Mouse (Mus musculus): ENCODE measurements around the gene Tsku.
A peak's percentile ranks its signal among the peaks of the same experiment; 100 is the strongest.

Gene Tsku

DNA sequence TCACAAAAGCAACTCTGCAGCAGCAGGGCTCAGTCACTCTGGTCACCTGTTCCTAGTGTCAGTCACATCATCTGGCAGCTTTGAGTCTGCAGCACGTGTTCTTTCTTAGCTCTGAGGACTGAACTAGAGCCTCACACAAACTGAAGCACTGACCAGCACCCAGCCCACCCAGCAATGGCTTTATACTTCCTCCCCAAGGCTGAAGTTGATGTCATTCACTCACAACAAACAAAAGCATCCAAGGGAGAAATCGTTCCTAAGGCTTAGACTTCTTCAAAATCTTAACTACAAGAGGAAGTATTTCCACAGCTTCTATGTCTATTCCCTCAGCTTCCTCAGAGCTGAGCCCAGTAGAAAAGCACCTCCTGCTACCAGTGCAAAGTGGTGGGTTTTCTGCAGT, 32.8 kb downstream of the Tsku start:
- DNase-seq (ENCODE audit: low read depth) = no peak

- no peak for DNase-seq (ENCODE audit: low read depth)
Measured at GRCm38 (mm10) chr7:98326051-98326450, 35.1 kb downstream of the Tsku start.

DNA sequence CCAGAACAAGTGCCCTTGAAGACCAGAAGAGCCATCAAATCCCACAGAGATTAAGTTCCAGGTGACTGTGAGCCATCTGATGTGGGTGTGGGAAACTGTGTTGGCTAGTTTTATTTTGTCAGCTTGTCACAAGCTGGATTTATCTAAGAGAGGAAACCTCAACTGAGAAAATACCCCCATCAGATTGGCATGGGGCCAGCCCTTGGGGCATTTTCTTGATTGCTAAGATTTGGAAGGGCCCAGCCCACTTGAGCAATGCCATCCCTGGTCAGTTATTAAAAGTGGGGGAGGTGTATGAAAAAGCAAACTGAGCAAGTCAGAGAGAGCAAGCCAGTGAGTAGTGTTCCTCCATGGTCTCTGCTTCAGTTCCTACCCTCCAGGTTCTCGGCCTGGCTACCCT, 36.9 kb downstream of the Tsku start:
- DNase-seq (ENCODE audit: low read depth) = peak; percentile 55

DNA sequence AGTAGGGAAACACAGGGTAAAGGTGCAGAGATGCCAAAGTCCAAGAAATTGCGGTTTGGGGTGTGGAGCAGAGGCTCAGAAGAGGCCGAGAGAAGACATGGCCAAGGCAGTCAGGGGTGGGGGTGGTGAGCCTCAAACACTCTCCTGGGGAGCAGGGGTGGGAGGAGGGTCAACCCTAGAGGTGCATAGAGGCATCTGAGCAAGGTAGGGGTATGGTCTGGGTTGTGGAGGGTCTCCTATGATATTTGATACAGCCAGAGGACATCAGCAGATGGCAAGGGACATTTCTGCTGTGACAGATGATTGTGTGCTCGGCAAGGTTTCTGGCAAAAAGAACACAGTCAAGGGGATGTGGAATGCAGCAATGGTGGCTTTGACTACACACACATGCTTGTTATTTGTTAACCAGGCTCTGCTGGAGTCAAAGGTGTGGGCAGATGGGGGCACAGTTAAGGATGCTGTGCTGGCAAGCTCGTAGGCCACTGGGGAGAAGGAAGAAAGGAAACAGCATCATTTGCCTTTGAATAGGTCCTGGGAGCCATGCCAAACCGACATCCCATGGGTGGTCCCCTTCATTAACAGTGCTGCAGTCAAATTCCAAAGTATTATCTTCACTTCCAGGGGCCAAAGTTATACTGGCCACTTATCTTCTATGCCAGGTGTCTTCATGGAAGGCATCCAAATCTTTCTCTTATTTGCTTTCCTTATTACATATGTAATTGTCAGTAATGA, 37.7 kb downstream of the Tsku start:
- peak; percentile 54 for DNase-seq (ENCODE audit: low read depth)

- no peak for DNase-seq (ENCODE audit: low read depth)
Measured at GRCm38 (mm10) chr7:98322415-98322814, 38.7 kb downstream of the Tsku start.

GRCm38 (mm10) chr7:98321083-98321482, 40.0 kb downstream of the Tsku start, which contains the start of gene Acer3:
Acer3 (minus strand) TSS chr7:98321208.
- no peak for DNase-seq (ENCODE audit: low read depth)

DNA sequence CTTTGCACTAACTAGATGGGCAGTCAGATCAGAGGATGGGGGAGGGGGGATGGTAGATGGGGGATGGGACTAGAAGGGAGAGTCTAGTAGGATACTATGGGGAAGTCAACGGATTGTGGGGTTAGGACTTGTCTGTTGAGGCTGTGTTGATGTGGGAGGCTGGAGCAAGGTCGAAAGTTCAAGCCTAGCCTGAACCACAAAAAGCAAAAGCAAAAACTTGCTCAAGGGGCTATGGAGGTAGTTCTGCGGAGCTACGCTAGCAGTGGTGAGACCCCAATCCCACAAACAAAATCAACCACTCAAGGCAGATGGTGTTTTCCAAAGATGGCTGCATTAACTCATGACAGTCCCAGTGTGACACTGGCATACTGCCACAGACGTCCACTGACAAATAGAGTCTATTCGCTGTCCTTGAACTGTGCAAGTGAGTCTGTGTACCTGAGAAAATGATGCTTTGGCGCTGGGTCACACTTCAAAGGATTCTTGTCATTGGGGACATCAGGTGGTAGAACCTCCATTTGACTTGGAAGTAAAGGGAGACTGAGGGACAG, 41.0 kb downstream of the Tsku start:
- no peak for DNase-seq (ENCODE audit: low read depth)

DNA sequence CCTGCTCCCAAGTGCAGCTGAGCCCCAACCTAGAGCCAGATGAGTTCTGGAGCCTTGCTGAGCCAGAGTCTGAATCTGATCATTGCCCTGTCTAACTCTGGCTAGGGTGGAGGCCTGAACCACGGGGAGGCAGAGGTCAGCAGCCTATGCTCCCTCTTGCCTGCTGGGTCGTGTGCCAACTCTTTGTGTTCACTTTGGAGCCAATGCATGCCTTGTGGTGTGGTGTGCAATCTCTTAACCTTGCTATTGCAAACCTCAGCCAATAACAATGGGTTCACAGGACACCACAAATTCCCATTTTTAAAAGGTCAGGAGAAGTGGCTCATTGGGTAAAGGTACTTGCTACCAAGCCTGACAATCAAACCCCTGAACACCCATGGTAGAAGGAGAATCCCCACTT, 44.6 kb downstream of the Tsku start:
- DNase-seq (ENCODE audit: low read depth) = no peak

DNA sequence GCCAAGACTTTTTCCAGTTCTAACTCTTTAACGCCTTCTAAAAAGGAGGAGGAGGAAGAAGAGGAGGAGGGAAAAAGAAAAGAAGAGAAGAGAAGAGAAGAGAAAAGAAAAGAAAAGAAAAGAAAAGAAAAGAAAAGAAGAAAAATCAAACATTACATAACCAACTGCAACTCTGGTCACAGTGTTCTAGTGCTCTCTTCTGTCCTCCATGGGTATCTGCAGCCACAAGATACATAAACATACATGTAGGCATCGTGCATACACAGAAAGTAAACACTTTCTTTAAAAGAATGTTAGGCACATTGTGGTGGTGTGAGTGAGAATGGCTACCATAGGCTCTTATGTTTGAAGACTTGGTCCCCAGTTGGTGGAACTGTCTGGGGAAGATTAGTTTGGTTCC, 46.0 kb downstream of the Tsku start:
- no peak for DNase-seq (ENCODE audit: low read depth)

GRCm38 (mm10) chr7:98312185-98312920, 48.8 kb downstream of the Tsku start:
- DNase-seq (ENCODE audit: low read depth) = peak; percentile 45

DNA sequence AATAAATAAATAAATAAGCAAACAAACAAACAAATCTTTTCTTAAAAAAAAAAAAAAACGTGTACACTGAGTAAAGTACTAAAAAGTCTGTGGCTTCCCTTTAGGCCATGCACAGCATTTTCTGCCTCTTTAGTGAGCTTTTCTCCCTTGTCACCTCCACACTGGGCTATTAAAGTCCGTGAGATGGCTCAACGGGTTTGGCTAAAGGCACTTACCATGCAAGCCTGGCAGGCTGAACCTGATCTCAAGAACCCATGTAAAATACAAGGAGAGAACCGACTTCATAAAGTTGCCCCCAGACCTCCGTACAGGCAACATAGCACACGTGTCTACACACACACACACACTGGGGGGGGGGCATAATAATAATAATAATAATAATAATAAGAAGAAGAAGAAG, 50.9 kb downstream of the Tsku start:
- no peak for DNase-seq (ENCODE audit: low read depth)

DNA sequence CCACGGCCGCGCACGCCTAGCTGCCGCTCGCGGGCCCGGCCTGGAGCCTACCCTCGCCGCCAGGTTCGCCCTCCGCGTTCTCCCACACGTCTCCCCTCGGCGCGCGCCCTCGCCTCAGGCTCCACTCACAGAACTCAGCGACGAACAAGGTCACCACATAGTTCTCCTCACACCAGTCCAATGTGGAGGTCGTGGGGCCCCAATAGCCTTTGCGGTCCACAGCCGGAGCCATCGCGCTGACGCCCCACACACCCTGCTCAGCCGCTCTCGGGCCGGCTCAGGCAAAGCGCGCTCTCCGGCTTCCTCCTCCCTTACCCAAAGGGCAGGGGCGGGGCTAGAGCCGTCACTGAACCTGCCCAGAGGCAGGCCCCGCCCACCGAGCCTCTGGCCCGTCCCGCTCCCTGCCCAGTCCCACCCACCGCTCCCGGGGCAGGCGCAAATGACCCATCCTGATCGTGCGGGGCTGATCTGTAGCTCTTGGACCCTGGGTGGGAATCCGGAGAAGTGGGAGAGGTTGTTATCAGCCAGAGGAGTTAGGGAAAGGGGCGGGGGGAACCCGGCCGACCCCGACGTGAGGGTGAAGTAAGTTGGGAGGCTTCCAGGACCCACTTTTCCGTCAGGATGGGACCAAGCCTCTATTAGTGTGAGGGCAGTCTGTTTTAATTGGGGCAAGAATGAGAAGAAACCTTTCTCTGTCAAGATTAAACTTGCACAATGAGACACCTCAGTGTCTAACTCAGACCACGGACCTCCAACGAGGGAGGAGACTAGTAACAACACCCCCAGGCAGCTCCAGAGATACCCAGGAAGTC, 51.7 kb downstream of the Tsku start:
- DNase-seq (ENCODE audit: low read depth) = peak; percentile 97

DNA sequence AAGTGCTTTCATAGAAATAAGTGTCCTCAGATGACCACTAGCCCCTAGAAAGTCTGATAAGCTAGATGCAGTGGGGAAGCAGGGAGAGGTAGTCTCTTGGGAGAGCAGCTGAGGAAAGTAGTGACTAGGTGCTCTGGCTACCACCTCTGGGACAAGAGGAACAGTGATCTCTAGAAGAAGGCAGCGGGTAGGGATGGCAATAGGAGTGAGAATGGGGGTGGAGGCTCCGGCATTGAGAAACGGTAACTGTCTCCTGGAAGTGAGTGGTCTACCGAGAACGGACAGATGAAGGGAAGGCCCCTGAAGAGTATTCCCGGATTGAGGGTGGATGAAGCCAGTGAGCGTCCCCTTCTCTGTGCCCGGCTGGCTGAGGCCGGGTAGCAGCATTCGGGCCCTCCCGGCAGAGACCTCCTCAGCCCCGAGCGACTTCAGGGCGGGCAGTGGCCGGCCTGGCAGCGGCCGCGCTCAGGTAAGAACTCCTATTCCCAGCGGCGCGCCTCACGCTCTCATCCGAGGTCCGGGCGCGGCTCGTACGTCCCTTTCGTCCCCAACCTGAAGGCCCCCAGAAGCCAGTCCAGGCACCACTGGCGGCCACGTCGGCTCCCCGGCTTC, 52.4 kb downstream of the Tsku start:
- peak; percentile 33 for DNase-seq (ENCODE audit: low read depth)

DNA sequence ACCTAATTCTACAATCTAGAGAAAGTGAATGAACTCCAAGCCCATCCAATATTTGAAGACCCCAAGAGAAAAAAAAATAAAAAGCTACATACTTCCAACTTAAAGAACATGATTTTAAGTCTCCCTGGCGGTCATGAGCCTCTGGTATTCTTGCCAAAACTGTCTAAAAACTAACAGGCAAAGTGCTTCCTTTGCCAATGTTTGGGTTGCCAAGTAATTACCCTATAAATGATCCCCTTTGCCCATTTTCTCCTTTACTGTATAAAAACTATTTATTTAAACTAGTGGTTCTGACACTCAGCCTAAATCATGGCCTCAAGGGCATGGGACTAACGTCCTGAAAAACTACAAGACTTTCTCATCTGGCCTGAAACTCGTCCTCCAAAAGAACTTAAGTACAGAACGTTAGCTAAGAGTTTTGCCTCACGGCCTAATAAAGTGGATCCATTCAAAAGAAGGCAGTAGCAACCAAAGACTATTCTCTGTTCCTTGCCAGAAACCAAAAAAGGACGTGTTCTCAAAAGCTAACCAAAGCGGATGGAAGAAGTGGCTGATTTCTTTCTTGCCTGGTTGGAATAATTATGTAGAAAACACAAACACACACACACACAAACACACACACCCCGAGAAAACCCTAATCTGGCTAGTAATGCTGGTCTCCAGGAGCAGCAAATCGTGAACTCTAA, 53.1 kb downstream of the Tsku start:
- no peak for DNase-seq (ENCODE audit: low read depth)

DNA sequence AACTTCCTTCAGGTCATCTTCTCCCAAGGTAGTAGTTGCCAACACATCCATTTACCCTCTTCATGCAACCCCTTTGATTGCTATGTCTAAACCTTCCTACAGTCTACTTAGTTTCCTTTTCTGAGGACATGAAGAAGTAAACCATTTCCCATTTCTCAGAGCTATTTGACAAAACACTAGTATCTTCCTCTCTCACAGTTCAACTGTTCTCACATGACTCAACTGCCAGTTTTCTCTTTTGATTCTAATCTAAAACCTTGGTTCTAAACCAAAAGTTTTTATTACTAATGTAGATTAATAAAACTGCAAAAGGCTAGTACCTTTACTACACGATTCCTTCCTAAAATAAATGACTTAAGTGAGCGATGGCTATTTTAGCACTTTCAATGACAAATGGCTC, 53.7 kb downstream of the Tsku start:
- DNase-seq (ENCODE audit: low read depth) = no peak
